Mouse (Mus musculus): ENCODE data around the gene Ttll9. TPM values are rescaled to one million over a fixed set of nuclear protein-coding genes. Genes with fewer than 3 reads are reported as not detected.

Ttll9 gene
- total RNA-seq, 2 experiments from 2014 or later: 0.42 TPM; not detected in 1

DNA sequence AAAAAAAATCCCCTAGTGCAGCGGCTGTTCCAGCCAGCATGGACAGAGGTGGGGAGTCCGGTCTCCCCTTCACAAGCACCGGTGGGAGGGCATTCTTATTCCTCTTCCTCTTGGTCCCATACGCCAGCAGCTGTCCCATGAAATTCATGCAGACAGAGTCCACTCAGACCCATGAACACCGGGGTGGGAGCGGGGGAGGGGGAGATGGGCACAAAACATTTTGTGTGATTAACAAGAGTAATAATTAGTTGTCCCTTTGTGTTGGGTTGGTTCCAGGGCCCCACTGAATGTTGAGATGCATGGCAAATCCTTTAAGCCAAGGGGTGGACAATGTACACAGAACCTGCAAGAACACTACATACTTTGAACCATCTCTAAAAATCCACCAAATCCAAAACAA is 21.2 kb upstream of the Ttll9 start:
- no peak for DNase-seq (ENCODE audit: low spot score in 2 of 2)

DNA sequence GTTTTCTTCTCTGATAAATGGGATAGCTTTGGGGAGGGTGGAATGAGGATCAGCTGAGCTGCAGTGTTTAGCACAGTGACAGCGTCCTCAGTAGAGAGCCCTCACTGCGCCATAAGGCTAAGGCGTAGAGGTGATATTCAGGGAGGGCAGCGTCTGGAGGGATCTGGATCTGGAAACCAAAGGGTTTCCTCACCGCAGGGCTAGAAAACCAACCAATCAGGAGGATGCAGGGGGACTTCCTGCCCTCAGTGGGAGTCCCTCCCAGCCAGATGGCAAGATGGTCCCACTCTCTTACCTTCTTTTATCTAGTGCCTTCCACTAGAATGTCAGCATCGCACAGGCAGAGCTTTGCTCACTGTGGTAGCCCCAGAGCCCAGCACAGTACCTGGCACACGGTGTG is 20.5 kb upstream of the Ttll9 start:
- DNase-seq (ENCODE audit: low spot score in 2 of 2): no peak

- no peak for DNase-seq (ENCODE audit: low spot score in 2 of 2)
These were observed 19.3 kb upstream of the Ttll9 start for GRCm38 (mm10) chr2:152942898-152943515.

DNA sequence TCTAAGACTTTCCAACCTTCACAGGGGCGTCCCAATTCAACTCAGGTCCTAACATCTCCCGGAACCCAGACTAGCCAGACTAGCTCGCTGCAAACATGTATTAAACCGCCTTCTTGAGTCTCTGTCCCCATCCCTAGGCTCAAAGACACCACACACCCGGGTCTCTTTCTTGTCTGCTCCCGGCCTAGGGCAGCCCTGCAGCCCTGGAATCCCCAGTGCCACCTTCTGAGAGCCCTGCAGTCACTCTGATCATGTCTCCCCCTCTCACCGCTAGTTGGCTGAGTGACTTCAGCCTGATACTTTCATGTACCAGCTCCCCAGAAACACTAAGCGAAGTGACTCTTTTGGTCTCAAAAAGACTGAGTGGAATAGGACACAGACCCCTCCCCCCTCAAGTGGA is 18.7 kb upstream of the Ttll9 start:
- DNase-seq (ENCODE audit: low spot score in 2 of 2): no peak

DNA sequence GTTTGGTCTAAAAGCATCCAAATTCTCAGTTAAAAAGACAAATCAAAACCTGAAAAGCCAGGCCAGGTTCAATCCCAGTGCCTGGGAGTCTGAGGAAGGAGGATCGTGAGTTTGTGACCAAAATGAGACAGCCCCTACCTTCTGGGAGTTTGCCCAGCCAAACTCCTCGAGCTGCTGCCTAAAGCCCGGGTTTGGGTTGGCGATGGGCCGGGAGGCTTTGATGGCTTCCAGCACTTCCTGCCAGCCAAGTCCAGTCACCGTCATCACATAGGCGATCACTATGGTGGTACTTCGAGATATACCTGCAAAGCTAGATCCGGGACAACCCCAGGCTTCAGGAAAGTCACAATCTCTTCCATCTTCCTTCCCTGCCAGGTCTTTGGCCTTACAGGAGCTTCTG is 18.3 kb upstream of the Ttll9 start:
- DNase-seq (ENCODE audit: low spot score in 2 of 2): no peak

GRCm38 (mm10) chr2:152947098-152947497 is 15.2 kb upstream of the Ttll9 start:
- no peak for DNase-seq (ENCODE audit: low spot score in 2 of 2)

DNA sequence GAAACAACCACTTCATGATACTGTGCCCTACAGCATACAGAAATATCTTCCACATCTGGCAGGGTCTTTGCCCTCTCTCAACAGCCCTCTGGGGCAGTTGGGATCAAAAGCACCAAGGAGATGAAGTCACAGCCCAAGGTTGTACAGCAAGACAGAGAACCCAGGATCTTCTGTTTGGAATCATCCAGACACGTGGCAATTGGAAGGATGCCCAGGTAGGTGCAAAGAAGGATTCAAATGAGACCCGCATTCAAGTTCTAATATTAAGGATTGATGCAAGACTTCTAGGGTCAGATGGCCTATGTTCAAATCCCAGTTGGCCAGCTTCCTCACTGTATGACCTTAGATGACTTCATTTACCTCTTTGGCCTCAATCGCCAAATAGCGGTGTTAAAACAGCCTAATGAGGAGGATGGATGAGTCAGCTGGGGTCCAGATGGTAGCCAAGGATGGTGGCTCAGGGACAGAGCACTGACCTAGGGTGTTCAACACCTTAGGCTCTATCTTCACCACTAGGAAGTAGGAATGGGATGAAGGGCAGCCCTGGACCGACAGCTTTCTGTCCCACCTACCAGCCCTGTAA is 13.8 kb upstream of the Ttll9 start:
- DNase-seq (ENCODE audit: low spot score in 2 of 2): no peak

DNA sequence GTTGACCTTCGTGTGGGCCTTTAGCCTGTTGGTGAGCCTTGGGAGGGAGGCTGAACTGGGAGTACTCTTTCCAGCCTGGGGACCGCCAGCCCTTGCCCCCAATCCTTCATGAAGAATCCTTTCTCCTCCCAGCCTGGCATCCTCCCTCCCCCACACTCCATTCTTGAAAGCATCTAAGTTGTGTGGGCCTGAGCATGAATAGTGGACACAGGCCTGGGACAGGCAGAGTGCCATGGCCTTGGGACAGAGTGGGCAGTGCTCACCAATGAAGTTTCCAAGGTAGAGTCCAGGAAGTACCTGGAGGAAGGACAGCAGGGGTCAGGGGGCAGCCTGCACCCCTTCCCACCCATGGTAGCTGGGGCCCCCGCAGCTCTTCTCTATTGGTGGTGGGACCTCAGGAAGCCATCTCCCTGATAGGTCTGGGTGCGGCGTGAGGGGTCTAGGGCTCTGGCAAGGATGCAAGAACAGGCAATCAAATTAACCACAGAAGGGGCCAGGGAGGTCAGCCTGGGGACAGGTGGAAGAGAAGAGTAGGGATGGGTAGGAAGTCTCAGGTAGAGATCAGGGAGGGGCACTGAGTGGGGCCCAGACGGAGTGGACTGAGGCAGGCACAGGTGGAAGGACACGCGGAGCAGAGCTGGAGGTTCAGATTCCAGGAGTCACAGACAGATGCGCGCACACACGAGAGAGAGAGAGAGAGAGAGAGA is 11.8 kb upstream of the Ttll9 start:
- DNase-seq (ENCODE audit: low spot score in 2 of 2): no peak

GRCm38 (mm10) chr2:152951065-152951849 is 11.0 kb upstream of the Ttll9 start, which contains the start of gene Dusp15:
TSS of gene Dusp15 (minus strand) at chr2:152951698.
- DNase-seq (ENCODE audit: low spot score in 2 of 2): no peak

- DNase-seq (ENCODE audit: low spot score in 2 of 2): no peak
These were observed 10.2 kb upstream of the Ttll9 start for GRCm38 (mm10) chr2:152951850-152952720.

DNA sequence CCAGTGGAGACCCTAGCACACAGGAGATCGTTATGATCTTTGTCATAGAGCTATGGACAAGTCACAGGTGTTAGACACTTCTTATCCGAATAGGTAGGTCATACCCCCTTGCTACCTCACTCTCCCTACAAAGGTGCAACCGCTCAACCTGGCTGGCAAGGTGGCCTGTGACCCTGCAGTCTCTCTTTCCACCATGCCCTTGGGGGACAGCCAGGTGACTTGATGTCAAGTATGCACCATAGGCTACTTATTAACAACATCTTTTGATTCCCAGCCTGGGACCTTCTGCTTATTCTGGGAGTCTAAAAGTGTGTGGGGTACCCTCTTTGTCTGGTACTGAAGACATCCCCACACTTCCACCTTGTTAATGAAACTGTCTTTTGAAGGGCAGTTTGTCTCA is 4.2 kb upstream of the Ttll9 start:
- no peak for DNase-seq (ENCODE audit: low spot score in 2 of 2)

- DNase-seq (ENCODE audit: low spot score in 2 of 2): no peak
These were observed 3.3 kb downstream of the Ttll9 start for GRCm38 (mm10) chr2:152965555-152965954.

- no peak for DNase-seq (ENCODE audit: low spot score in 2 of 2)
These were observed 14.7 kb downstream of the Ttll9 start for GRCm38 (mm10) chr2:152976991-152977390.

DNA sequence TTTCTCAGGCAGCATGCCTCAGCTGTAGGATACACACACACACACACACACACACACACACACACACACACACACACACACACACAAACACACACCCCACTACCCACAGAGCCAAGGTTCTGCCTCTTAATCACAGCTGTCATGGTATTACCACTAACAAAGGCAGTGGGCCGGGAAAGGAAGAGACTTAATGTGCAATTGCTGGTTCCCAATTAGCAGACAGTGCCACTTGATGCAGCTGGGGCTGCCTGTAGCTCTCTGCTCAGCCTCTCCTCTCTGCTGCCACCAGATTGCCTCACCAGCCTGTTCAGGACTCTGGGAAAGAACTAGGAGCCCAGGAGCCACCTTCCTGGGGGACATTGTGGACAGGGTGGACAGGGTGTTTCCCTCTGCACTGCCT is 23.3 kb downstream of the Ttll9 start:
- no peak for DNase-seq (ENCODE audit: low spot score in 2 of 2)

- no peak for DNase-seq (ENCODE audit: low spot score in 2 of 2)
These were observed 29.2 kb downstream of the Ttll9 start for GRCm38 (mm10) chr2:152991529-152991928.

DNA sequence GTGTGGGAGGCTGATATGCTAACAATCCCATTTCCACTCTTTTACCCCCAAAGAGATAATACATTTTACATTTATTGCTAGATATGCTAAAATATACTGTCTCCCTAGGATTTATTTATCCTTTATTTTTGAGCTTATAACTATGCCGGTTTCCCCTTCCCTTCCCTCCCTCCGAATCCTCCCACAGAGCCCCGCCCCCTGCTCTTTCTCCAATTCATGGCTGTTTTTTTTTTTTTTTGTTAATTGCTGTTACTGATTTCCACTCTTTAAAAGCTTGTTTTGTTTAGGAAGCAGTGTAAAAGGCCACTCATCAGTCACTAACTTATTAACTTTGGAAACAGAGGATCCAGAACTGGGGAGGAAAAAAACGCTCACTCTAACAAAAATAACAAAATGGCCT is 34.8 kb downstream of the Ttll9 start:
- DNase-seq (ENCODE audit: low spot score in 2 of 2): no peak

GRCm38 (mm10) chr2:153002492-153003248 is 40.4 kb downstream of the Ttll9 start:
- no peak for DNase-seq (ENCODE audit: low spot score in 2 of 2)

- no peak for DNase-seq (ENCODE audit: low spot score in 2 of 2)
These were observed 41.5 kb downstream of the Ttll9 start for GRCm38 (mm10) chr2:153003681-153004338.

DNA sequence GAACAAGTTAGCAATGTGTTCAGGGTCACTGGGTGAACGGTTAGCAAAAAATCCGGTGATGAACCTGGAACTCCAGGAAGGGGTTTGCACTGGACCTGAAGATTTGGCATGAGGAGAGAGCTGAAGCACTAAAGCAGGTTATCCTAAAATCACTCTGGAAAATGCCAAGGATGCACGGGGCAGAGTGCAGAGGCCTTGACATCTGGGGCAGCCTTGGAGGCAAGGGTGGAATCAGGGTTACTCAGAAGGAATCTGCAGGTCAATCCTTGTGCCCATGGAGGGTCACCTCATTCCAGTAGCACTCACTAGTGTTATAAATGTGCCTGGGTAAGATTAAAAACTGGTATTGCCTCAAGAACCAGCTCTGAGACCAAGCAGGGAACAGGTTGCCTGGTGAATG is 43.7 kb downstream of the Ttll9 start:
- no peak for DNase-seq (ENCODE audit: low spot score in 2 of 2)

Data from adrenal gland, postnatal 4 days (tissue).